Mouse (Mus musculus) midbrain, embryonic 12.5 days (tissue): ENCODE measurements around the gene Rdm1. TPM values are rescaled to one million over a fixed set of nuclear protein-coding genes. Genes with fewer than 3 reads are reported as not detected.
"Not testable (repeated sequence)": the region's sequence is repeated elsewhere in the genome, so short reads cannot be mapped to it uniquely, and the experiment has no call there.

Experiments
- ATAC-seq: fragments of 200-750 bp; cut with Nextera tagmentation; 2 replicates; pipeline ENCODE4 v1.8.0; 2017; ENCODE audit warnings: low read depth, moderate TSS enrichment, moderate library complexity; ENCODE audit not compliant: low FRiP score
- H3K27ac ChIP-seq: fragments of 300-500 bp; sonication (generic); replicated peaks from 2 replicates; pipeline ENCODE4 v1.5.1; 2016; ENCODE audit warnings: mild to moderate bottlenecking
- H3K27me3 ChIP-seq: fragments of 300-500 bp; sonication (generic); 2 replicates; pipeline ENCODE4 v1.6.1; 2016; ENCODE audit warnings: mild to moderate bottlenecking
- H3K36me3 ChIP-seq: fragments of 300-500 bp; sonication (generic); 2 replicates; pipeline ENCODE4 v1.6.1; 2016
- H3K4me1 ChIP-seq: fragments of 300-500 bp; sonication (generic); 2 replicates; pipeline ENCODE4 v1.6.1; 2016
- H3K4me2 ChIP-seq: fragments of 300-500 bp; sonication (generic); replicated peaks from 2 replicates; pipeline ENCODE4 v1.6.1; 2016; ENCODE audit warnings: mild to moderate bottlenecking, moderate library complexity
- H3K4me3 ChIP-seq: fragments of 300-500 bp; sonication (generic); 2 replicates; pipeline ENCODE4 v1.5.1; 2016; ENCODE audit warnings: mild to moderate bottlenecking
- H3K9ac ChIP-seq: fragments of 300-500 bp; sonication (generic); replicated peaks from 2 replicates; pipeline ENCODE4 v1.6.1; 2016; ENCODE audit warnings: mild to moderate bottlenecking, moderate library complexity
- H3K9me3 ChIP-seq: fragments of 300-500 bp; sonication (generic); 2 replicates; pipeline ENCODE4 v1.6.1; 2016; ENCODE audit warnings: mild to moderate bottlenecking
- WGBS: fragments of 180-500 bp; shearing (Covaris S2); methylation state at CpG from one replicate; pipeline ENCODE4 v1.1.7; 2016; 5-methylcytosine and 5-hydroxymethylcytosine counted together
- polyA plus RNA-seq: library from polyadenylated mRNA; unstranded; fragments of >200 nt; fragmentation: Nextera tagmentation; extraction: Ambion mirVana; gene quantifications from 2 replicates; pipeline ENCODE4 v1.2.1, GENCODE M21; 2016

Gene Rdm1
- polyA plus RNA-seq, result 41.9 and 48.9 TPM in 2 replicates

DNA sequence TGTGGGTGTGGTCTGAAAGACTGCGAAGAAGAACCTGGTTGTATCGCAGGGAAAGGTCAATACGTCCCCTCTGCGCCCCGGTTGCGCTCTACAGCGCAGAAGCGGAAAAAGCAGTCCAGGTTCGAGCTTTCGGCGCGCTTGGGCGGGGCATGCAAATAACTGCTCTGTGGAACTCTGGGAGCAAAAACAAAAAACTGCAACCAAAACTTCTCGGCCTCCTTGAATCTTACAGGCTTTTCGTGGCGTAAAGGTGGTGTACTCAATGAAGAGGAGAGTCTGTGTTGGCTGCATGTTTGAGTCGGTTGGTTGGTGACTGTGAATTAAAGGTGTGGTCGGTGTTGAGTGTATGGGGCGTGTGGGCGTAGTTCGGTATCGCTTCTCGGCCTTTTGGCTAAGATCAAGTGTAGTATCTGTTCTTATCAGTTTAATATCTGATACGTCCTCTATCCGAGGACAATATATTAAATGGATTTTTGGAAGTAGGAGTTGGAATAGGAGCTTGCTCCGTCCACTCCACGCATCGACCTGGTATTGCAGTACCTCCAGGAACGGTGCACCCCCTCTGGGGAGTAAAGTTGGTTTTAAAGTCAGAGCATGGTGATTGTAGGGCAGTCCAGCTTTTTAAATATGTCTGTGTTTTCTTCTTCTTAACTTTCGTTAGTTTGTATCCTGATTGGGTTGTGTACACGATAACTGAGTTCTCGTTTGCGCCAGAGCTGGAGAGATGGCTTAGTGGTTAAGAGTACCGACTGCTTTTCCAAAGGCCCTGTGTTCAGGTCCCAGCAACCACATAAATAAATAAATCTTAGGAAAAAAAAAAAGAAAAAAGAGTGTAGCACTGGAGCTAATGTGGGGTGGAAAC lies at the start of gene Rdm1:
TSS of gene Rdm1 (plus strand) at position 201 of the 862 bp plus-strand sequence.
- no peaks in the 10 kb centered on the region for H3K36me3 ChIP-seq
- peak within 1 kb of the TSS; percentile 96 for H3K27ac ChIP-seq
- H3K9me3 ChIP-seq, result no peaks in the 10 kb centered on the region
- peak within 1 kb of the TSS; percentile 86 for H3K4me2 ChIP-seq
- H3K27me3 ChIP-seq, result no peaks in the 10 kb centered on the region
- H3K9ac ChIP-seq, result peak within 1 kb of the TSS; percentile 62
- ATAC-seq, result peak; percentile 89
- under 1% methylated on average over 34 of the region's 34 CpGs for WGBS
- H3K4me1 ChIP-seq, result peaks cover 12% of the 10 kb centered on the region
- peak within 1 kb of the TSS; percentile 55 for H3K4me3 ChIP-seq

DNA sequence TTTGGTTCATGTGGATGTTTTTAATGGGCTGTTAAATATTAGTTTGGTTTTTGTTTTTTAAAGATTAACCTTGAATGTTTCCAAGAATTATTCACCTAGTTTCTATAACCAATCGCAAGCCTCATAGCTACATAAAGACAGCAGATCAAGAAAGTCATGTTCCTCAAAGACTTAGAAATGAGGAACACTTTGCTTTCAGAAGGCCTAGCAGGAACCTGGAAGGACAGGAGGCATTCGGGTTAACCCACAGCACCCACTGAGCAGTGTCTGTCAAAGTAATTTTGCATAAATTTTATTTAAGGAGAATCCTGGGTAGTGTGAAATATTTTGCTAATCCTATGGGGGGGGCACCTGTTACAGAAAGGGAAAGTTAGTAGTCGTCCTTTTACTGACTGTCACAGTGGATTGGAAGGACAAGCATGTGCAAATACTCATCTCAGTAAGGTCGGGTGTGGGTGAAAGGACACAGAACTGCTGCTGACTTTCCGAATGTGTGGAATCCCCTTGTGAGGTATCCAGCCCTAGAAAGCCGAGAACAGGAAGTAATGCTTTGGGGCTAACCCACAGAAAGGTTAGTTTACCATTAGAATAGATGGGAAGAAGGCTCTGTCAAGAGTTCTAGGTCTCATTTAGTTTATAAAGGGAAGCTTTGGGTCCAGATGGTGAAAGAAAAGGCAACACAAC lies 45.8 kb upstream of the Rdm1 start:
- Histone ChIP-seq H3K27ac (no peak overlapping the region), H3K9ac (no peak overlapping the region), H3K27me3 (no peaks in the 10 kb centered on the region), H3K36me3 (peaks cover 51% of the 10 kb centered on the region), H3K4me1 (peaks cover 8% of the 10 kb centered on the region), H3K4me2 (no peak overlapping the region), H3K9me3 (no peaks in the 10 kb centered on the region), H3K4me3 (no peak overlapping the region)
- 72% methylated on average over 6 of the region's 6 CpGs for WGBS
- ATAC-seq, result no peak

DNA sequence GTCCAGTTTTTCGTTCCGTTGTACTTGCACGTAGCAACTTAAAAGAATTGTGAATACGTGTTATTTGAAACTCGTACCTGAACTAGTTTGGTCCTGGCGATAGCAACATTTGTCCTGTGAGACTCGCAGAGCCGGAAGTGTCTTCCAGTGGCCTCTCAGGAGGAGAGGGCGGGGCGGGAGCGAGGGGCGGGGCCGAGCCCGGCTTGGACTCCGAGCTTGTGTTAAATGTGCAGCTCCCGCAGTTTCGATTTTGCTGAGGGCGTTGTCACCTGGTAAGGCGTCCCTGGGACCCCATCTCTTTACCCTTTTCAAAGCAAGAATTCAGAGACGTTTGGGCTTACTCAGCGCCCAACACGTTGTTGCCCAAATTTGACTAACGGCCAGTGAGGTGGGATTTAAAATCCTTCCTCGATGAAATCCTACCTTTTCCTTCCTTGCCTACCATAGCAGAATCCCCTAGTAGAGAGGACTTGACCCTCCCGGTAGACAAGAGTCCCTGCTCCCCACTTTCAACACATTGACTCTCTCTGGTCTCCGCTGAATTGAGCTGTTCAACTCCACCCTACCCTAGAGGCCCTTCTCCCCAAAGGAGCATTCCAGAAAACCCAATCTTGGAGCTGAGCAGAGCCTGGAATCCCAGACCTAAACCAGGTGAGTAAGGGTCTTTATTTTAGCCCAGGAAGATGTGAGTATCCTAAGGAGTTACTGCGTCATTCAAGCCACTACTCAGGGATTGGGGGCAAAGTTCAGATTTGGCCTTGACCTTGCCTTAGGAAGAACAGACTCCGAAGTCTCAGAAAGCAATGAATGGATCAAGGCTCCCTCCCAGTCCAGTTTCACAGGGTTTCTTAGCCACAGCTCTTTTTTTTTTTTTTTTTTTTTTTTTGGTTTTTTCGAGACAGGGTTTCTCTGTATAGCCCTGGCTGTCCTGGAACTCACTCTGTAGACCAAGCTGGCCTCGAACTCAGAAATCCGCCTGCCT lies 44.6 kb upstream of the Rdm1 start, which contains the start of gene Tmem106a:
TSS of gene Tmem106a (plus strand) at position 189 of the 982 bp plus-strand sequence.
- Histone ChIP-seq H3K27me3 (no peaks in the 10 kb centered on the region), H3K4me3 (peak within 1 kb of the TSS; percentile 31), H3K4me2 (peak within 1 kb of the TSS; percentile 52), H3K9me3 (no peaks in the 10 kb centered on the region), H3K9ac (peak within 1 kb of the TSS; percentile 37), H3K27ac (no peak within 1 kb of the TSS), H3K36me3 (peaks cover 47% of the 10 kb centered on the region), H3K4me1 (peaks cover 8% of the 10 kb centered on the region)
- ATAC-seq, result no peak
- 21% methylated on average over 30 of the region's 31 CpGs for WGBS

DNA sequence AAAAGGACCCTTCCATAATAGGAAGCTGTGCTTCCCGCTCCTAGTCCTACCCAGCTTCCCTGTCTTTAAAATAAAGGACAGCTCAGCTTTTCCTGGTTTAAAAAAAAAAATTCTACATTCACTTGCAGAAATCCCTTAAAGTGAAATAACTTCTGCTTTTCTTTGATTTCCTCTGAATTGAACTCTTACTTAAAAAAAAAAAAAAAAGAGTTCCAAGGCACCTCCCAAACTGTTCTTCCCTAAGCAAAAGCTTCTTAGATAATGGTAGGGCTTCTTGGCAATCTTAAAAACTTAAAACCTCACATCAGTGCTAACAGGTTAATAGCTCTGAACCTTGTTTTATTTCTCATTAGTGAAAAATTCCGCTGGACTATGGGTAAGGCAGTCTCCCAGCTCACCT lies 43.8 kb upstream of the Rdm1 start:
- WGBS, result 93% methylated on average over 2 of the region's 2 CpGs
- Histone ChIP-seq H3K4me1 (peaks cover 8% of the 10 kb centered on the region), H3K4me3 (no peak overlapping the region), H3K9ac (no peak overlapping the region), H3K27ac (no peak overlapping the region), H3K9me3 (no peaks in the 10 kb centered on the region), H3K27me3 (no peaks in the 10 kb centered on the region), H3K4me2 (no peak overlapping the region), H3K36me3 (peaks cover 38% of the 10 kb centered on the region)
- ATAC-seq, result no peak

DNA sequence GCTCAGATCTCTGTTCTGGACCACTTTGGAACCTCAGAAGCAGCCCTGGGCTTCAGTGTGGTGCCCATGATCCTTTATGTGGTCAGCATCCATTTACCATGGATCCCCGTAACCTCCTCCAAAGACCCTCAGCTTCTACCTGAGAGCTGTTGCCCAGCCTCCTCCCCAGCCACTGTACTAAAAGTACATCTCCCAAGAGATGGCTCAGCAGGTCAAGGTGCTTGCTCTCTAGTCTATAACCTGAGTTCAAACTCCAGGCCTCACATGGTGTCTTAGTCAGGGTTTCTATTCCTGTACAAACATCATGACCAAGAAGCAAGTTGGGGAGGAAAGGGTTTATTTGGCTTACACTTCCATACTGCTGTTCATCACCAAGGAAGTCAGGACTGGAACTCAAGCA lies 42.0 kb upstream of the Rdm1 start:
- not testable (repeated sequence) for H3K4me1 ChIP-seq, H3K4me2 ChIP-seq, ATAC-seq, H3K27ac ChIP-seq, H3K4me3 ChIP-seq, H3K27me3 ChIP-seq, H3K9me3 ChIP-seq, H3K9ac ChIP-seq
- peaks cover 22% of the 10 kb centered on the region for H3K36me3 ChIP-seq
- 97% methylated on average over 1 of the region's 1 CpGs for WGBS

DNA sequence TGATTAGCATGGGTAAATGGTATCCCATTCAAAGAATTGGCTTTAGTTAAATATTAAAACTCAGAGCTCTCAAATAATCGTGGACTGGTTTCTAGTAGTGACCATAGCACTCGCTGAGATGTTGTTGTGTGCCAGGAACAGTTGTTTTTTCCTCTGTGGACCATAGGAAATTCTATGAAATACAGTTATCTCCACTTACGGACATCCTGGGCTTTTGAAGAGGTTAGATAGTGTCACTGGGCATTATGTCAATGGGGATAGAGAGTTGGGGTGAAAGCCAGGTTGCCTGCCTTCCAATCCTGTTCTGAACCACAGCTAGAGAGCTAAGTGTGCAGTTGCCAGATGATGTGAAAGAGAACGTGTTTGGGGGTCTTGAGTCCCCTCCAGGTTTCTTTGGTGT lies 41.2 kb upstream of the Rdm1 start:
- H3K27ac ChIP-seq, result no peak overlapping the region
- H3K4me2 ChIP-seq, result no peak overlapping the region
- no peak overlapping the region for H3K9ac ChIP-seq
- H3K36me3 ChIP-seq, result peaks cover 14% of the 10 kb centered on the region
- ATAC-seq, result no peak
- no peak overlapping the region for H3K4me3 ChIP-seq
- peaks cover 8% of the 10 kb centered on the region for H3K4me1 ChIP-seq
- H3K27me3 ChIP-seq, result no peaks in the 10 kb centered on the region
- 87% methylated on average over 4 of the region's 4 CpGs for WGBS
- H3K9me3 ChIP-seq, result no peaks in the 10 kb centered on the region

DNA sequence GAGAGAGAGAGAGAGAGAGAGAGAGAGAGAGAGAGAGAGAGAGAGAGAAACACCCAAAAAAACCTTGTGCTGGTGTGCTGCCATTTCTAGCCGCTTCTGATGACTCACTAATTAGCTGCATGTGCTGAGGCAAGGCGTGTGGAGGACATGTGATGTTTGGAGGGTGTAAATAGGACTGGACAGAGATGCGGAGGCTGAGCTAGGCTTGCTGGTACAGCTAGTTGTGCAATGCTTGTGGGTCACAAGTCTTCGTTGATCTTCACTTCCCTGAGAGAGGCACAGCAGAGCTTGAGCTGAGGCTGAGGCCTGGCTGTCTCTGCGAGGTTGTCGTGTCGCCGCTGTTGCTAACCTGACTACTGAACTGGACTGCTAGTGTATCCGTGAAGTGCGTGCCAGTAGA lies 39.3 kb upstream of the Rdm1 start:
- no peaks in the 10 kb centered on the region for H3K4me1 ChIP-seq
- H3K36me3 ChIP-seq, result peaks cover 10% of the 10 kb centered on the region; the same call in 1 of the 2 replicates
- no peak overlapping the region for H3K4me2 ChIP-seq
- H3K4me3 ChIP-seq, result no peak overlapping the region
- no peak overlapping the region for H3K27ac ChIP-seq
- no peaks in the 10 kb centered on the region for H3K27me3 ChIP-seq
- H3K9me3 ChIP-seq, result no peaks in the 10 kb centered on the region
- WGBS, result 90% methylated on average over 10 of the region's 10 CpGs
- ATAC-seq, result no peak
- H3K9ac ChIP-seq, result no peak overlapping the region

DNA sequence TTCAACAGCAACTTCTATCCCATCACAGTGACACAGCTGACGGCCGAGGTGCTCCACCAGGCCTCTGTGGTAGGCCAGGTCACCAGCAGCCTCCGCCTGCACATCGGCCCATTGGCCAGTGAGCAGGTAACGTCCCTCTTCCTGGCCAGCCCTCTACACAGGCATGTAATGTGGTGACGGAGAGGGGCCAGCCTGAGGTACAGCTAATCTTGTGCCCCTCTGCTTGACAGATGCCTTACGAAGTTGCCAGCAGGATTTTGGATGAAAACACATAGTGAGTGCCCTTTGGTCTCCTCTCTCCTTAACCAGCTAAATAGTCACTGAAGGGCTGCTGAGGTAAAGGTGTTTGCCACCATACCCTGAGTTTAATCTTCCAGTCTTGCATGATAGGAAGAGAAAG lies 38.1 kb upstream of the Rdm1 start:
- H3K4me2 ChIP-seq, result no peak overlapping the region
- peaks cover 10% of the 10 kb centered on the region; the same call in 1 of the 2 replicates for H3K36me3 ChIP-seq
- H3K27me3 ChIP-seq, result no peaks in the 10 kb centered on the region
- H3K27ac ChIP-seq, result no peak overlapping the region
- H3K4me1 ChIP-seq, result no peaks in the 10 kb centered on the region
- ATAC-seq, result no peak
- H3K9me3 ChIP-seq, result no peaks in the 10 kb centered on the region
- 94% methylated on average over 7 of the region's 7 CpGs for WGBS
- no peak overlapping the region for H3K4me3 ChIP-seq
- no peak overlapping the region for H3K9ac ChIP-seq

DNA sequence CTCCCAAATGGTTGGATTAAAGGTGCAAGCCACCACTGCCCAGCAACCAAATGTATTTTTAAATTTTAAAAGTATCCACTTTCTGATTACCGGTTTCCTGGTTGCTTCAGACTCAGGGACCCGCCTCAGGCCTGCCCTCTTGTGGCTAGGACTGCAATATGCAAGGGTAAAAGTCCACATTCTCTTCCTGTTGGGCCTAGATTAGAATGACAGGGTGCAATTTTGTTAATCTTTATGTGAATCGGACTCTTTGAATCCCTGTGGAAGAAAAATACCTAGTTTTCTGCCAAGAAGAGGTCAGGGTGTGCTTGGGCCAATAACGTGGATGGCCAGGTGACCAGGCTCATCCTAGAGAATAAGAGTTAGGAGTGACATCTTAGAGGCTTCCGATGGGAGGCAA lies 37.6 kb upstream of the Rdm1 start:
- Histone ChIP-seq H3K9ac (no peak overlapping the region), H3K27ac (no peak overlapping the region), H3K4me3 (no peak overlapping the region), H3K4me1 (no peaks in the 10 kb centered on the region), H3K27me3 (no peaks in the 10 kb centered on the region), H3K36me3 (peaks cover 10% of the 10 kb centered on the region; the same call in 1 of the 2 replicates), H3K9me3 (no peaks in the 10 kb centered on the region), H3K4me2 (no peak overlapping the region)
- WGBS, result 34% methylated on average over 5 of the region's 5 CpGs
- ATAC-seq, result no peak

DNA sequence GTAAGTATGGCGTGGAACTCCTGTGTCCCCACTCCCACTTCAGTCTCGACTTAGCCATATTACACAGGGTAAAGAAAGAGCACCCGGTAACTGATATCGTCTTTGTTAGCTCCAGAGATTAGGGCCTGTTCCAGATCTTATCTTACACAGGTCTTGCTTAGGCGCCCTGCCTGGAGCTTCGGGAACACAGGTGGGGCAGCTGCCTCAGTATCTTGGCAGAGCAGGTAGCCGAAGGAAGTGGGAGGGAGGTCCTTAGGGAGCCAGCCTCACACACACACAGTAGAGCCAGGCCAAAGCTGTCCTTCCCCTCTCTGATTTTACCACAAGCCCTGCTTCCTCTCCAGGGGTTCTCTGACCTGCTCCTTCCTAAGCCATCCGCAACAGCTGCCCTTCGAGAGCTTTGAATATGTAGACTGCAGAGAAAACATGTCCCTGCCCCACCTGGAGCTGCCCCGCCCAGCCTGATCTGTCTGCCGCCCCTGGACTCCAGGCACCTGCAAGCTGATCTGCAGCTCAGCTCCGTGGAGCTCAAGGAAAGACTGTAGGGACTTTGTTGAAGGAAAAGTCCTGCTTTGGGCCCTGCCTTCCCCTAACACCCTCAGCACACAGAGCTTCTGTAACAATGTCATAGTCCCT lies 36.9 kb upstream of the Rdm1 start:
- no peak overlapping the region for H3K4me2 ChIP-seq
- 82% methylated on average over 12 of the region's 12 CpGs for WGBS
- no peak for ATAC-seq

DNA sequence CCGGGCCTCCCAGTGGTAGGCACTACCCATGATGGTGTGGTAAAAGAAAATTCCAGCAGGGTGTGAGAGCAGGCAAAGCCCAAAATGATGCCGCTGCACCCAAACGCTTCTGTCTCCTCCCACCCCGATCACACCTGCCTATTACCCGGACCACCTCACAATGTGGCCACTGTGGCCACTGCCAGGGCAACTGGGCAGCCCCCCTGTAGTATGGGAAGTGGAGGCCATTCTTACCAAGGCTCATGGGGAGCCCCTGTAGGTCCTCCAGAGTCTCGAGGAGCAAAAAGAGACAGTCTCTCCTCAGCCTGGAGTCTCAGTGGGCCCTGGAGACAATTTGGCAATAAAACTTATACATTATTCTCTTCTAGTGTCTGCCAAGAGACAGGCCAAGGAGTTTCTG lies 27.8 kb upstream of the Rdm1 start, which contains the start of gene Gm11634:
TSS of gene Gm11634 (minus strand) at position 101 of the 400 bp plus-strand sequence.
- H3K4me2 ChIP-seq, result no peak within 1 kb of the TSS
- 81% methylated on average over 6 of the region's 6 CpGs for WGBS
- H3K36me3 ChIP-seq, result no peaks in the 10 kb centered on the region
- H3K4me3 ChIP-seq, result no peak within 1 kb of the TSS
- ATAC-seq, result no peak
- H3K9ac ChIP-seq, result no peak within 1 kb of the TSS
- H3K27me3 ChIP-seq, result 0 out of 2 replicates have a peak, but pooled peaks cover 10% of the 10 kb centered on the region
- H3K4me1 ChIP-seq, result no peaks in the 10 kb centered on the region
- no peaks in the 10 kb centered on the region for H3K9me3 ChIP-seq
- H3K27ac ChIP-seq, result no peak within 1 kb of the TSS

More for the DNA sequence above, 36.9 kb upstream of the Rdm1 start:
- H3K9ac ChIP-seq, result no peak overlapping the region
- no peak overlapping the region for H3K4me3 ChIP-seq
- no peaks in the 10 kb centered on the region for H3K9me3 ChIP-seq
- H3K36me3 ChIP-seq, result peaks cover 10% of the 10 kb centered on the region; the same call in 1 of the 2 replicates
- no peaks in the 10 kb centered on the region for H3K27me3 ChIP-seq
- H3K27ac ChIP-seq, result no peak overlapping the region
- H3K4me1 ChIP-seq, result no peaks in the 10 kb centered on the region
